Mouse (Mus musculus) R1 (cell line): ENCODE data around the gene Pitpna.

Experiments
- DNase-seq: peaks from one replicate; pipeline ENCODE4 v3.0.0-alpha.2; 2018; ENCODE audit warnings: low read depth, low spot score

Pitpna gene

DNA sequence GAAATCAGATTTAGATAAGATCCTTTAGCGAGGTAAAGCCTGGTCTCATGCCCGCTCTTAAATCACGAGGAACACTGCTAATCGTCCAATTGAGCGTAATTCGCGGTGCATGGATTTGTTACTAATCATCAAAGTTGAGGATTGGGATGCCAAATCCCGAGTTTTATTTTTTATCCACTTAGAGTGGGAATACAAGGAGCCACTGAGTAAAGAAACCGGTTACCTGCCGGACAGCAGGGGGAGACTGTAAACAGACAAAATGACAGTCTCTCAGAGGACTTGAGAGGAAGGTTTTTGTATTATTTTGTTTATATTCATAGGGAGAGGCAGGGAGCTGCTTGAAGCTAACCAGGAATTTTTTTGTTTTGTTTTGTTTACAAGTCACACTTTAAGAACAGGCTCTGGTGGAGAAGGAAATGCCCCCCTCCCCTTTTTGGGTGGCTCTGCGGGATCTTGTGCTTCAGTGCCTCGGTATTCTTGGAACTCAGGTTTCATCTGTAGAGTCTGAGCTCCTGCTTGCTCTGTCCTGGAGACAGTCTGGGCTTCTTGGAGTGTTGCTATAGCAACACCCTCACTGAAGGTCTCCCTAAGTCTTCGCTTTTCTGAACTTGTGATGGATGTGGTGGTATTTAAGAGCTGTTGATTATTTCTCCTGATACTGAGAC lies 43.8 kb downstream of the Pitpna start:
- DNase-seq, result peak; percentile 45

DNA sequence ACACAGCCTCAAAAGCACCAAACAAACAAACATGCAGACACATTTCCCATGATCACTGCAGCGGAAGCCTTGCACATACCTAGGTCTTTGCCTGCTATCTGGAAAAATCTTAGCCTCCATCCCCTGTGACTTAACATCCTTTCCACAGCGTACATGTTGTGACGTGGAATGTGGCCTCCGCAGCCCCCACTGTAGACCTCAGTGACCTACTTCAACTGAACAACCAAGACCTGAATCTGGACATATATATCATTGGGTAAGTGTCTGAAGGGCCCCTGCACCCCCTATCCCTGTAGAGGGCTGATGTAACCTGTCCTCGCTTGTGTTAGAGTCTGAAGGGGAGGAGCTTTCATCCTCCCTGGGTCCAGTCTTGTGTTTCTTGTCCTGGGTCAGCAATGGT lies 45.0 kb downstream of the Pitpna start:
- DNase-seq, result no peak

DNA sequence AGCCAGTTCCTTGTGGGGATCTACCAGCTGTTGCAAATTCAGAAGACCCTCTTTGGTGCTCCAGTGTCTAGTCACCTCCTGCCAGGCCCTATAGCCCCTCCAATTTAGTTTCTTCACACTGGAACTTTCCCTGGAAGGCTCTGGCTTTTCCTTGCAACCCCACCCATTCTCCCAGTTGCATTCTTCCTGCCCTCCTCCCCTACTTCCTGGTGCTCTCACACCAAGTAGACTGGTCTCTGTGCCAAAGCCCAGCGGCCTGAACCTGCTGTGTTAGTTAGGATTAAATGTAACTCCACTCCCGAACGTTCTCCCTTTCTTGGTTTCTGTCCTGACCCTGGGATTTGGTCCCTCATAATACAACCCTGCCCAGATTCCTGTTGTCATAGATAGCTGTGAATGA lies 46.9 kb downstream of the Pitpna start:
- DNase-seq, result no peak

DNA sequence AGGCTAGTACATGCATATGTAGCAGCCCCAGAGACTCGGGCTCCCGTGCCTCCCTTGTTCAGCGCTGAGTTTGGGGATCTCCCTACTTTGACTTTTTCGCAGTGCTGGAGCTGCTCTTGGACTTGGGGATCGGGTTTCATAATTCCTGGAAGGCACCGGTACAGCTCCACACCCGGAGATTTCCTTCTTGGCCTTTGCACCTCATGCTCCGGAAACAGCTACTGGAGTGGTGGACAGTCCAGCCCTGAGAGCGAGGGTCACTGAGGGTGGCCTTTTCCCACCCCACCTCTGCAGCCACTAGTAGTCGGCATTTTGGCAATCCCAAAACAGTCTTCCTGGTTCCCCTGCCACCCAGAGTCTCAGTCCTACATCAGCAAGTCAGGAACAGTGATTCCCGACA lies 47.4 kb downstream of the Pitpna start:
- no peak for DNase-seq

DNA sequence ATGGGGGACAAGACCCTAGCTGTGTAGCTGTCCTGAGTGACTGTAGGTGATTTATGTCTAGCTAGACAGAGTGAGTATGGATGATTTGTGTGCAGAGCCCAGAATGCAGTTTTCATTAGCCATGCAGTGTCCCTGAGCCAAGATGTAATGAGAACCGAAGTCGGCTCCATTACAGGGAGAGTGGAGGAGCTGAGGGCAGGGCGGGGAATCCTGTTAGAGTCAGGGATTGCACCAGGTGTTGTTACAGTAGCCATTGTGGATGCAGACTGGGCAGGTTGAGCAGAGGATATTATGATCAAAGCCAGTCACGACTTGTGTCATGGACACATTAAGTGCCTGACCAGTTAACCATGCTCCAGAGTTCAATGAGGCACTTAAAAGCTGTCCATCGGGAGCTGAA lies 55.4 kb downstream of the Pitpna start:
- DNase-seq, result no peak

DNA sequence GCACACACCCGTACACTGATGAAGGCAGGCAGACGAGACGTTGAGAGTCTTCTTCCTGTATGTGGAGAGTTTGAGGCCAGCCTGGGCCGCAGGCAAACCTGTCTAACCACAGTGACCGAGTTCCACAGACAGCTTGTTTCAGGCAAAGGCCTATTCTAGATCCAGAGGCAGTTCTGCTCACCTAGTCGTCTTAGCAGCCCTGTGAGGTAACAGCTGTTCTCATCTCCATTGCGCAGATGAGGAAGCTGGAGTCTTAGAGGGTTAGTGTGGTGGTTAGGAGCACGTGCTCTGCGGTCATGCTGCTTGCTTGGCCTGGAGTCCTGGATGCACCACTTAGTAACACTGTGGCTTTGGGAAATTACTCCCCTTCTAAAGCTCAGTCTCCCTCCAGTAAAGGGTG lies 56.8 kb downstream of the Pitpna start:
- DNase-seq, result no peak

DNA sequence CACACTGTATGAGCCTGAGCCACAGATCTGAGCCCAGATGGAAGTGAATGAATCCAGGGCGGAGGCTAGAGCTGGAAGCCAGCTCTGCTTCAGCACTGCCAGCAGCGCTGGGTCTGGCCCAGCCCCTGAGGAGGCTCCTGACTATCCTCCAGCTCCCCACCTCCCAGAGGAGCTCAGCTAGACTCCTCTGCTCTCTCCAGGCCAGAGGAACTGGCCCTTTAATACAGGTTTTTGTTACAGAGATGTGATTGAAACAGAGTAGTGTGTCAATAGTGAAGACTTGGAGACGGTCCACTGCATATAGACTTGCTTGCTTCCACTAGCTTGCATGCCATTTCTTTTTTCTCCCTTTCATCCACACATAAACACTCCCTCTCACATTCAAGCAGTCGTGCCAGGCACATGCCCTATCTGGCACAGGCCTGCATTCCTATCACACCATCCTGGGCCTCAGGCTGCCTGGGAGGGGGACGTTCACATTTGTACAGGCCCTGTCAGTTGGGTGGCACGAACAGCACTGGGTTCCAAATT lies 59.8 kb downstream of the Pitpna start:
- DNase-seq, result no peak

DNA sequence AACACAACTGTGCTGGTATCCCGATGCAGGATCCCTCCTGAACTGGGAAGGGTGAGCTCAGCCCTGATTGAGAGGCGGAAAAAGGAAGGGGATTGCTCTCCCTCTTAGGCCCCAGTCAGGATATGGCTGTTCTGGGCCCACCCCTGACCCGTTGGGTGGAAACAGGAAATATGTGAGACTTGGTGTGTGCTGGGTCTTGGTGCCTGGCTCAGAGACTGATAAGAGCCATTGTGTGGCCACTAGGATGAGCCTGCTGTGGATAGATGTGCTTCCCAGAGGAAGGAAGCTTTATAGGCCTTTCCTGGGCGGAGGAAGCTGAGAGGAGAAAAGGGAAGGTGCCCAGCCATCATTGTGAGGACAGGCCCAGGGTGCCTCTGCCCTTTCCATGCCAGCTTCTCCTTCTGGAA lies 61.3 kb downstream of the Pitpna start:
- no peak for DNase-seq

DNA sequence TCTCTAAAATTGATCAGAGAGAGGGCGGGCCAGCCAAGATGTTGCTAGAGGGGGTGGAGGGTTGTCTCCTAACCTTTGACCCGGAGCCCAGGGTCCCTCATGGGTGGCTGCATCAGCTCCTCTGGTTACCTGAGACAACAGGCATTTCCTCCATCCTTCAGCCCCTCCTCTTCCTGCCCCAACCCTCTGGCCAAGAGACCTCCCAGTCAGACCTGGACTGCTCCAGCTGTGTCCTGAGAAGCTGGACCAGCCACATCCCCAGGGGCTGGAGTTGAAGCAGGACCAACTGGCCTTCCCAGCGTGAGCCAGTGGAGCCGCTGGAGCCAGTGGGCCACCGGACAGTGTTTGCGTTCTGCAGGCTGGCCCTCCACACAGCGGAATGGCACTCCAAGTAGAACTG lies 62.4 kb downstream of the Pitpna start, which contains the start of gene Myo1c:
Gene Myo1c, plus strand, starts transcription at position 194 of the 400 bp plus-strand sequence.
- DNase-seq, result no peak

DNA sequence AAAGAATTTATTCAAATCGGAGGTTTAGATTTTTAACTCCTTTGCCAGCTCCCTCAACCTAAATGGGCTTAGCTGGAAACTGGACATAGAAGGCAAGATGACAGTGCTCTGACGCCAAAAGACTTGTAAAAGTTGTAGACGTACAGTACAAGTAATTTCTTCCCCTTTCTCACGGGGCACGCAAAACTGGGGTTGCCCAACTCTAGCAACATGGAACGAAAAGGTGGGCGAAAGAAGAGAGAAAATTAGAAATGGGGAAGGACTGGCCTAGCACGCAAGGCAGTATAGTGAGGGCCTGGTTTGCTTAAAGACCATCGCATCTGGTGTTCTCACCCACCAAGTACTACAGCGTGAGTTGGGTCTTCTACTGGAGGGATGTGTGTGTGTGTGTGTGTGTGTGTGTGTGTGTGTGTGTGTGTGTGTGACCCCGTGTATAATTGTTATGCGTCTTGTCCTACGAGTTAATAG lies 63.1 kb downstream of the Pitpna start:
- no peak for DNase-seq

DNA sequence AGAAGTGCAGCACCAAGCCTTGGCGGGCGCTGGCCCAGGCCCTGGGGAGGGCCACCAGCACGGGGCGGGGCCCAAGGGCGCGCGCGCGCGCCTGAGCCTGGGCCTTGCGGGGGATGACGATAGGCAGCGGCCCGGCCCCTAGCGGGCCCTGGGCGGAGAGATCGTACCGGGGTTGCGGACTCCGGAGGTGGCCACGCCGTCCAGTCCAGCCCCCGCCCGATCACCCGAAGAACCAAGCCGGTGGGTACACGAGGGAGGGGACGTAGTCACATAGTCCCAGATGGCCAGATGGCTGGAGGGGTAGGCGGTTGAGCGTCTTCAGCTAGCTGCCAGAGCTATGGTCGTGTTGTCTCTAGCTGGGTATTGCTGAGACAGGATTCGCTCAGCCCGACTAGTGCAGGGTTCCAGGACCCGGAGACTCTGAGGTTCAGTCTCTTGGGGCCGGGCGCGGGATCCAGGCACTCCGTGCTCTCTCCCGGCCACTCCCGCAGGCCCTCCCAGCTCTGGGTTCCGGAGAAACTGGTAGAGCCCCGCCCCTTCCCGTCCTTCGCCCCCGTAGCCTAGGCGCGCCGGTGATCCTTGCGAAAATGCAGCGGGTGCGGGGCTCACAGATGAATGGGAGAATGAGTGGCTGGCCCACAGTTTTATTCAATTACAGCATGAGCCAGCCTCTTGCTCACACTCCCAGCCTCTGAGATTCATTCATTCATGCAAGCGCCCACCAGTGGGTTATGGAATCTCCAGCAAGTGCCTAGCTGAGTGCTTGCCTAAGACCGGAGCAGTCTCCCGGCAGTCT lies 63.7 kb downstream of the Pitpna start:
- peak; percentile 77 for DNase-seq

DNA sequence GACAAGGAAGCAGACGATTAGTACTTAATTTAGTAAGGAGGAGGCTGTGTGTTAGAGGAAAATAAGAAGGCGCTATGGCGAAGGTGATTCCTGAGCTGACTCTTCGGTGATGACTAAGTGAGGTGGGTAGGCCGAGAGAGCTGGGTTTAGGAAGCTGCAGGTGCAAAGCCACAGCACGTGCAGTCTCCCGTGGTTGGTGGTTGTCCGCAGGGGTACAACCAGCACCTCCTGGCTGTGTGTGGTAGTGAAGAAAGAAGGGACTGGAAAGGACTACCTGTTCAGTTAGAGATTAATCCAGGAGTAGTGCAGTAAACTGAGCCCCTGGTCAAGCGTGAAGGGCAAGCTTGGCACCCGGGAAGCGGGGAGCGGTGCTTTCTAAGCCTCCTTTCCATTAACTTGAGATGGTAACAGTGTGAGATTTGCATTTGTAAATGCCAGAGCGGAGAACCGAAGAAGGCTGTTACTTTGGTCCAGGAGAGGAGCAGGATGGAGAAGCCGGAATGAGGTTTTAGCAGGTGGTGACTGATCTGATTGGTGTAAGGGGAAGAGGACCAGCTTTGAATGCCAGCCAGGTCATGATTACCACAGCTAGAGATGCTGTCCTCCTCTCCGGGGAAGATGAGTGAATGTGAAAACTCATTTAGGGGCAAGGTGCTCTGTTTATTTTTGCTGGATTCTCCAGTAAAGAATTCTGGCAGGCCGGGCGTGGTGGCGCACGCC lies 64.5 kb downstream of the Pitpna start:
- peak; percentile 75 for DNase-seq

DNA sequence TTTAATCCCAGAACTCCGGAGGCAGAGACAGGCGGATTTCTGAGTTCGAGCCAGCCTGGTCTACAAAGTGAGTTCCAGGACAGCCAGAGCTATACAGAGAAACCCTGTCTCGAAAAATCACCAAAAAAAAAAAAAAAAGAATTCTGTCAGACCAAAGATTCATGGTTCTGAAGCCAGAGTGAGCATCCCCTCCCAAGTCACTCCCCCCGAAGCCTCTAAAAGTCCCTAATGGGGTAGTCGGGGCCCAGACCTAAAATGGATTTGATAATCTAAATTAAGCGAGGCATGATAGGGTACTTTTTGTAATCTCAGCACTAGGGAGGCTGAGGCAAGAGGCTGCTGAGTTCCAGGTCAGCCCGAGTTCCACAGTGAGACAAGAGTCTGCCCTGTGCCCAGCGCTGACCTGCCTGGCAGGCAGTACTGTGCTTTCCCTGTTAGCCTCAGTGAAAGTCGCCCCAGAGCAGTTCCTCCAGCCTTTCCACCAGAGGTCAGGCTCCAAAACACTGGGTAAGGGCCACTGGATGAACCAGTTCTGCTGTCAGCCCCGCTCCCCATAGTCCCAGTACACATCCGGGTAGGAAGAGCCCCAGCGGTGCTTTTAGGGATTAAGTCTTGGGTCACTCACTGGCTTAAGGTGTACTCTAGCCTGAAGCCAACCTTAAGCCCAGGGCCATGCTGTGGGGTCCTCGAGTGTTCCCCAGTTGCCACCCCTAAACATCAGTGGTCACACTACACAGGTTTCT lies 65.2 kb downstream of the Pitpna start:
- DNase-seq, result peak; percentile 57

DNA sequence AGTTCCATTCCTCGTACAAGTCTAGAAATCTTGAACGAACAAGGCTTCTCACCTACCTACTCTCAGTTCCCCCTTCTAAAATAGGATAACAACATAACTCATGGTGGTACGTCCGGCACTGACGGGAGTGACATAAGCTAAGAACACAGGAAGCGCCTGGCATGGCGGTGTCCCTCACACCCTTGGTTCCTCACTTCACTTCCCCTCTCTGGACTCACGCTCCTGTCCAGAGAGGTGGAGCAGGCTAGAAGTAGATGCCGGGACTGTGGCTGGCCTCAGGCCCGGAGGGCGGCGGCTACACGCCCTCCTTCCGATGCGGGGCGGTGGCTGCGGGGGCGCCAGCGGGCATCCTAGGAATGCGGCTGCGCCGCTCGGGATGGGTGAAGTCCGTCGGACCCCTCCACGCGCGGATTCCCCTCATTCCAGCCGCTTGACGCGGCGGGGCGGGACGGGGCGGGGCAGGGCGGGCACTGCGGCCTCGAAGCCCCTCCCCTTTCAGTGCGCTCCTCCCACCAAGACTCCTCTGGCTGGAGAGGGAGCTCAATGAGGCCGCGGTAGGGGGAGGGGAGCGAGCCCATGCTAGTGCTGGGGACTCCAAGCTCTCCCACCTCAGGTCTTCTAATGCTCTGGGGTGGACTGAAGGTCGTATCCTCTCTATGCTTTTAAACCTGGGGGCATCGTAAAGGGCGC lies 66.0 kb downstream of the Pitpna start:
- peak; percentile 94 for DNase-seq

DNA sequence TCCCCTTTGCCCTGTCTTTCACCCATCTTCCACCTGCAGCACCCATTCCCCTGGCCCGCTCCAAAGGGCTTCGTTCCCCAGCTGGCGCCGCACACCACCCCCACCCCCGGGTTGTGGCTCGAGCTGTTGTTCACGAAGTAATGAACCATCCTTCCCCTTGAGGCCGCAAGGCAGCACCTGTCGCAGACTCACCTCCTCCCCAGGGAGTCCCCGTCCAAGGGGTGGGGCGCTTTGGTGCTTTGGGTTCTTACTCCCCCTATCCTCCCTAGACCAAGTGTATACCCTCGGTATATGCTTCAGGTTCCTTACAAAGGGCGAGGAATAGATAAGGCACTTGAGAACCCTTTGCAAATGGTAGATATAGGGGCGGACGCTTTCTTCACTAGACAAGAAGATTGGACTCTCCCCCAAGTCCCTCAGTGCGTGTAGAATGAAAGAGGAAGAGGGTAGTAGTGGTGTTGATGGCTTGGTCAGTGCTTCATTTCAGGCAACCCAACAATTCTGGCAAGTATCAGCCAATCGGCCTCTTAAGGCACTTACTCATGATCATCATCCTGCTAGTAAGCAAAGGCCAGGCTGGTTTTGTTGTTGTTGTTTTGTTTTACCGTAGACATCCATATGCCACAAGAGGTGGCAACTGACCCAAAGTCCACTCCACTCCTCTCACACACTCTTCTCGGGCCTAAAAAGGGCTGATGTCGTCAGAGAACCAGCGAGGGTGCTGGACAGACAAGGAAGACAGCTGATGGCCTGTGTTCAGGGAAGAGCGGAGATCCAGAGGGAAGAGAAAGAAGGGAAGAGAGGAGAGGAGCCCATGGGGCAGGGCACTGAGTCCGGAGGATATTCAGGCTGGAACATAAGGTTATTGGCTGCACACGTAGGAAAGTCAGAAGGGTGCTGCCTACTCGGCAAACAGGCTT lies 66.8 kb downstream of the Pitpna start:
- DNase-seq, result no peak

DNA sequence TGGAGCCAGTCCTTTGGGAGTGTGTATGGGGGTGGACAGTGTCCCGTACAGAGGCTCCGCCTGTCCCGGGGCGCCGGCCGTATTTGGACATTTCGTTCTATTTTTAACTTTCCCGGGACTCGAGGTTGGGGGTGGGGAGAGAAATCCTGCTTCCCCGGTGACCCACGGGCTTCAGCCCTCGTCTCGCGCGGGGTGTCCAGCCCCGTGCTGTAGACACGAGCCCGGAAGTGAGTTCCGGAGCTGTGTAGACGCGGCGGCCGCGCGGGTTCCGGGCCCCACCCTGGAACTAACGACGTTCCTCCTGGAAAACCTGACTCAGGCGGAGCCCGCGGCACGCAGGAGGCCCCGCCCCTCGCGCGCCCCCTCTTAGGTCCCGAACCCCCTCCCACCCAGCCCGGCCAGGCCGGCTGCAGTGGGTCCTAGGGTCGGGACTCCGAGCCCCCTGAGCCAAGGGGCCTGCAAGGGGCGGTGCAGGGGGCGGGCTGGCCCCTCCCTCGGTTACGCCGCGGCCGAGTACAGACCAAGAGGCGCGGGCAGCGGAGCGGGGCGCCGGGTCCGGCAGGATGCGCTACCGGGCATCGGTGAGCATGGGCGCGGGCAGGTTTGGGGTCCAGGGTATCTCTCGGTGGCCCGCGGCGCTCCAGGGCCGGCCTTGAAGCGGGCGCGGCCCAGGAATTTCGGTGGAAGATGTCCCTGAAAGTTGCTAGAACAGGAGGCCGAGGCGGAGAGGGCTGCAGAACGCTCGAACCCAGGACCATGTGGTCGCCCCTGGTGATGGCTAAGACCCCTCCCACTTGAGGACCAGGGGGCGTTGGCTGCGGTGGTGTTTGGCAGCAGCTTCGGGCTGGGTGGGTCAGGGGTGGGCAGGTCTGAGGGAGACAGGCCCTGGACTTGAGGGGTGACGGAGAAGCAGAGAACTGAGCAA lies 68.0 kb downstream of the Pitpna start:
- peak; percentile 88 for DNase-seq

DNA sequence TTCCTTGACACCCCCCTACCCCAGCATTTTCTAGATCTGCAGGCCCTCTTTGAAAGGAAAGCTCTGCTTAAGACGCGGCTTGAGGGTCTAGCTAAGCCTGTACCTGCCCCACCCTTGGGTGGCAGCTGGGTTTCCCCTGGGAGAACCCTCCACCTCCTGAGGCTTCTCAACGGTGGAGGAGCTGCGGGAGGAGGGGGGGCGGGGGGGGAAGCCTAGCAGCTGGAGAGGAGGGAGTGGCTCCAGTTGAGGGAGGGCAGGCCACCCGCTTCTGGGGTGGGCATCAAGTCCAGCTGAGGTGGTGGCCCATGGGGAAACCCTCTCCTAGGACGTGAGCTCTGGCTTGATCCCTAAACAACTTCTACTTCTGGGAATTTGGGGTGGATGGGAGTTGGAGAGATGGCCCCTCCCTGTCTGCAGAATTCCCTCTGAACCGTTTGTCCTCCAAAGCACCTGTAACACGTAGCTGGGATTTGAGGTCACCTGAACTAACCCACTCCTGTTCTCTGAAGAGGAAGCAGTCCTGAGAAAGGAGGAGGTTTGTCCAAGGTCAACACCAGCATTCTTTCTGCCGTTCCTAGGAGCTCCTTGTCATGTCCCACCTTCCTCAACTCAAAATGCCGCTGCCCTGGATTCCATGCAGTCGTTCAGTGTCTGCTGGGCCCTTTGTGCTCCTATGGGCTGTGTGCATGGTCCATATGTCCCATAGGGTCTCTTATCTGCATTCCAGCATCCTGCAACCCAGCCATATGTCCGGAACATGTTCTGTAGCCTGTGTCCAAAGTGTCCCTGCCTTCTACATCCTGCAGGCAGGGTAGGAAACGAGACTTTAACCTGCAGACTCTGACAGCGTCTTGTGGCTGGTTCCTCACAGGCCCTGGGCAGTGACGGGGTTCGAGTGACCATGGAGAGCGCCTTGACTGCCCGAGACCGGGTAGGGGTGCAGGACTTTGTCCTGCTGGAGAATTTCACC lies 69.0 kb downstream of the Pitpna start:
- DNase-seq, result peak; percentile 65
